In the genomic region with DNA sequence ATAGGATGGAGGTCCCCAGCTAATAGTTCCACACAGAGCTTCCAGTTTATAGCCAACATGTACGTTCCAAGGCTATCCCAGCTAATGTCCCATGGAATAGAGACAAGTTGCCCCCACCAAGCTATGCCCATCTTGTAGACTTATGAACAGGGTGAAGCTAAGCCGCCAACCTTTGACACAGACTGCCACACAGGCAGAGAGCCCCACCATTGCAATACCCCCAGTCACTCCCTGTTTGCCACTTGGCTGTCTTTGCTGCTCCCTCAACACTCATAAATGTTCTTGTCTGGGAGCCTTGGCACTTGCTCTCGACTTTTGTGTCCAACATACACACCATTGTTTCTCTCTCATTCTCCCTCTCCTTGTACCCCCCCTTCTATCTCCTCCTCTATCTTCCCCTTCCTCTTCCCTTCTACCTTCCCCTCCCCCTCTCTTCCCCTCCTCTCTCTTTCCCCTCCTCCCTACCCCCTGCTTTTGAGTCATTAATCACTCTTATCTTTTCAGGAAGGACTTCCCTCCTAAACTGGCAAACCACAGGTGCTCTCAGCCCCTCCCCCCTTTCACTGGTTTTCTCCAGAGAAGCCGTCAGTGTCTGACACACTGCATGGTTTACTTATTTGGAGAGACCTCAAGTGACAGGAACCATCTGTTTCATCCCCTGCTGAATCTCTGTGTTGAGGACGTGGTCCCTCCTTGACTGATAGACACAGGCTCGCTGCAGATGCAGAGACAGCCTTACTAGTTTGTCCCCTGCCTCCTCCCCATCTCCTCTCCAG, we compare ENCODE assay signal across 7 mouse cellular contexts.
A peak's percentile ranks its signal among the peaks of the same experiment; 100 is the strongest.
DNase-seq lines count a peak whose midpoint lies in the region; ATAC-seq lines count a peak whose summit lies in the region.

No protein-coding gene starts in this region.

- no peak overlapping the region for H3K4me3 ChIP-seq in stomach, embryonic 15.5 days (replicated peaks)

- H3K27me3 ChIP-seq in stomach, embryonic 15.5 days (replicated peaks) = no peaks in the 10 kb centered on the region

- no peak overlapping the region for H3K4me2 ChIP-seq in stomach, embryonic 15.5 days

- no peak overlapping the region for H3K9ac ChIP-seq in stomach, embryonic 15.5 days

- 33% methylated on average over 6 of the region's 6 CpGs for WGBS in stomach, embryonic 15.5 days

- intact Hi-C loops in left cerebral cortex, postnatal 25 days (cut with DNase I) = no loop called here

- H3K9me3 ChIP-seq in stomach, embryonic 15.5 days = no peaks in the 10 kb centered on the region

- peak; percentile 54 to 65 for ATAC-seq in hematopoietic stem cell, adult 5-6 weeks (replicated peaks in 1 of 2; ENCODE audit: insufficient read depth in 1 of 2, low FRiP score in 2 of 2, low TSS enrichment in 1 of 2, low read depth in 1 of 2, poor library complexity in 2 of 2, severe bottlenecking in 2 of 2)
- ATAC-seq in stomach, embryonic 15.5 days (ENCODE audit: insufficient read depth, low FRiP score, low read depth) = peak; percentile 11; the same call in 1 of the 2 replicates
- ATAC-seq in monocyte, adult 5-6 weeks (replicated peaks; ENCODE audit: insufficient number of reproducible peaks, low FRiP score, low TSS enrichment, poor library complexity, severe bottlenecking) = no peak

- no peaks in the 10 kb centered on the region for H3K36me3 ChIP-seq in stomach, embryonic 15.5 days

- peak; percentile 56 for DNase-seq in kidney, postnatal 10 days
- no peak for DNase-seq in kidney, adult 11 months
- DNase-seq in c-Kit-positive CD71-negative TER-119-negative erythroid progenitor cells, embryonic 14.5 days (ENCODE audit: low read depth) = peak; percentile 74
- no peak for DNase-seq in left cerebral cortex, postnatal 25 days (ENCODE audit: low spot score in 2 of 2)

- H3K27ac ChIP-seq in stomach, embryonic 15.5 days = no peak overlapping the region

- H3K4me1 ChIP-seq in stomach, embryonic 15.5 days = peaks cover 8% of the 10 kb centered on the region

Comparison
In these comparisons a context has a peak if more than half of its experiments do, and no peak if none do; other contexts are left out.
1. DNase-seq: peak in kidney, postnatal 10 days (single experiment) and c-Kit-positive CD71-negative TER-119-negative erythroid progenitor cells, embryonic 14.5 days (single experiment); none in kidney, adult 11 months (single experiment) and left cerebral cortex, postnatal 25 days (0 of 2).